Mouse (Mus musculus) thymus, adult 18-20 months (tissue): ENCODE data around the gene Nmt1.

Experiments
- DNase-seq, 2 experiments: peaks; one replicate each; pipeline ENCODE4 v3.0.0; 2022; ENCODE audit warnings: mixed read lengths in 2 of 2

Gene Nmt1

GRCm38 (mm10) chr11:103028176-103028891 lies at the start of gene Nmt1, which contains the start of gene Dcakd:
Gene Nmt1, plus strand, starts transcription at chr11:103028190.
Gene Dcakd, minus strand, starts transcription at chr11:103028333.
- peak; percentile 89 to 92 for DNase-seq

- DNase-seq, result no peak
These were observed 46.7 kb upstream of the Nmt1 start for GRCm38 (mm10) chr11:102981151-102981890.

GRCm38 (mm10) chr11:102984086-102984485 lies 43.9 kb upstream of the Nmt1 start:
- no peak for DNase-seq

GRCm38 (mm10) chr11:102984615-102985014 lies 43.4 kb upstream of the Nmt1 start:
- DNase-seq, result no peak

GRCm38 (mm10) chr11:102985160-102985559 lies 42.8 kb upstream of the Nmt1 start:
- DNase-seq, result no peak

- DNase-seq, result no peak
These were observed 38.3 kb upstream of the Nmt1 start for GRCm38 (mm10) chr11:102989641-102990151.

- no peak for DNase-seq
These were observed 37.8 kb upstream of the Nmt1 start for GRCm38 (mm10) chr11:102990152-102990663.

GRCm38 (mm10) chr11:102991681-102992080 lies 36.3 kb upstream of the Nmt1 start:
- DNase-seq, result no peak

- DNase-seq, result peak in 1 of 2 experiments; percentile 29
These were observed 35.0 kb upstream of the Nmt1 start for GRCm38 (mm10) chr11:102992940-102993339.

GRCm38 (mm10) chr11:102993420-102994029 lies 34.5 kb upstream of the Nmt1 start:
- DNase-seq, result no peak

GRCm38 (mm10) chr11:102994952-102995351 lies 33.0 kb upstream of the Nmt1 start:
- no peak for DNase-seq

- DNase-seq, result no peak
These were observed 31.6 kb upstream of the Nmt1 start for GRCm38 (mm10) chr11:102996385-102996784.

- DNase-seq, result no peak
These were observed 30.8 kb upstream of the Nmt1 start for GRCm38 (mm10) chr11:102996991-102997770.

- no peak for DNase-seq
These were observed 29.8 kb upstream of the Nmt1 start for GRCm38 (mm10) chr11:102998254-102998576.

- DNase-seq, result peak in 1 of 2 experiments; percentile 29
These were observed 29.2 kb upstream of the Nmt1 start for GRCm38 (mm10) chr11:102998577-102999316.

- no peak for DNase-seq
These were observed 28.5 kb upstream of the Nmt1 start for GRCm38 (mm10) chr11:102999317-102999970.

- no peak for DNase-seq
These were observed 27.9 kb upstream of the Nmt1 start for GRCm38 (mm10) chr11:103000111-103000510.

- no peak for DNase-seq
These were observed 26.9 kb upstream of the Nmt1 start for GRCm38 (mm10) chr11:103001063-103001462.

GRCm38 (mm10) chr11:103003210-103003609 lies 24.8 kb upstream of the Nmt1 start:
- no peak for DNase-seq

- DNase-seq, result no peak
These were observed 23.1 kb upstream of the Nmt1 start for GRCm38 (mm10) chr11:103004852-103005251.
